Mouse (Mus musculus): ENCODE data around the gene Map3k9. TPM values are rescaled to one million over a fixed set of nuclear protein-coding genes. Genes with fewer than 3 reads are reported as not detected.

Map3k9 gene
- total and polyA plus RNA-seq, 2 experiments = 0.07 to 0.09 TPM

GRCm38 (mm10) chr12:81748021-81748576, 32.9 kb downstream of the Map3k9 start:
- no peaks in the 10 kb centered on the region for H3K27me3 ChIP-seq (ENCODE audit: control insufficient read depth, insufficient read depth, low read length)
- H3K4me1 ChIP-seq (ENCODE audit: control insufficient read depth, insufficient read depth, low read length) = no peaks in the 10 kb centered on the region; the same call in 1 of the 2 replicates
- no peak overlapping the region for H3K9ac ChIP-seq (ENCODE audit: low read depth, low read length)
- WGBS = 59% methylated on average over 4 of the region's 4 CpGs
- no peak overlapping the region for H3K4me3 ChIP-seq (ENCODE audit: insufficient read depth, low read depth, low read length)
- no peak for DNase-seq (ENCODE audit: extremely low read depth, low read depth, low spot score)
- H3K27ac ChIP-seq (replicated peaks; ENCODE audit: insufficient read depth, low read depth, low read length) = no peak overlapping the region
- no peaks in the 10 kb centered on the region for H3K36me3 ChIP-seq (ENCODE audit: control insufficient read depth, insufficient read depth, low read length)
- H3K79me2 ChIP-seq (ENCODE audit: control insufficient read depth, insufficient read depth, low read length) = no peaks in the 10 kb centered on the region
- TF ChIP-seq POLR2A (IDR thresholded peaks at IDR 0.05; ENCODE audit: extremely low read depth, insufficient read depth, low read length) = no peak
- no peak for TF ChIP-seq CTCF (IDR thresholded peaks at IDR 0.05; ENCODE audit: low read depth, low read length)

GRCm38 (mm10) chr12:81746400-81747024, 34.5 kb downstream of the Map3k9 start:
- H3K27ac ChIP-seq (replicated peaks; ENCODE audit: insufficient read depth, low read depth, low read length) = no peak overlapping the region
- H3K79me2 ChIP-seq (ENCODE audit: control insufficient read depth, insufficient read depth, low read length) = no peaks in the 10 kb centered on the region
- DNase-seq (ENCODE audit: extremely low read depth, low read depth, low spot score) = no peak
- H3K4me3 ChIP-seq (ENCODE audit: insufficient read depth, low read depth, low read length) = no peak overlapping the region
- no peaks in the 10 kb centered on the region for H3K27me3 ChIP-seq (ENCODE audit: control insufficient read depth, insufficient read depth, low read length)
- TF ChIP-seq POLR2A (IDR thresholded peaks at IDR 0.05; ENCODE audit: extremely low read depth, insufficient read depth, low read length) (no peak), CTCF (IDR thresholded peaks at IDR 0.05; ENCODE audit: low read depth, low read length) (no peak)
- H3K4me1 ChIP-seq (ENCODE audit: control insufficient read depth, insufficient read depth, low read length) = no peaks in the 10 kb centered on the region; the same call in 1 of the 2 replicates
- WGBS = 70% methylated on average over 9 of the region's 9 CpGs
- H3K36me3 ChIP-seq (ENCODE audit: control insufficient read depth, insufficient read depth, low read length) = no peaks in the 10 kb centered on the region
- H3K9ac ChIP-seq (ENCODE audit: low read depth, low read length) = no peak overlapping the region

GRCm38 (mm10) chr12:81735246-81736070, 45.5 kb downstream of the Map3k9 start:
- Histone ChIP-seq H3K27me3 (ENCODE audit: control insufficient read depth, insufficient read depth, low read length) (no peaks in the 10 kb centered on the region), H3K79me2 (ENCODE audit: control insufficient read depth, insufficient read depth, low read length) (no peaks in the 10 kb centered on the region), H3K9ac (ENCODE audit: low read depth, low read length) (no peak overlapping the region), H3K27ac (replicated peaks; ENCODE audit: insufficient read depth, low read depth, low read length) (no peak overlapping the region), H3K4me3 (ENCODE audit: insufficient read depth, low read depth, low read length) (no peak overlapping the region), H3K4me1 (ENCODE audit: control insufficient read depth, insufficient read depth, low read length) (no peaks in the 10 kb centered on the region), H3K36me3 (ENCODE audit: control insufficient read depth, insufficient read depth, low read length) (no peaks in the 10 kb centered on the region)
- DNase-seq (ENCODE audit: extremely low read depth, low read depth, low spot score) = no peak
- 80% methylated on average over 11 of the region's 11 CpGs for WGBS
- TF ChIP-seq POLR2A (IDR thresholded peaks at IDR 0.05; ENCODE audit: extremely low read depth, insufficient read depth, low read length) (no peak), CTCF (IDR thresholded peaks at IDR 0.05; ENCODE audit: low read depth, low read length) (no peak)

- no peaks in the 10 kb centered on the region for H3K4me1 ChIP-seq (ENCODE audit: control insufficient read depth, insufficient read depth, low read length)
- no peaks in the 10 kb centered on the region for H3K79me2 ChIP-seq (ENCODE audit: control insufficient read depth, insufficient read depth, low read length)
- no peak for DNase-seq (ENCODE audit: extremely low read depth, low read depth, low spot score)
- no peak overlapping the region for H3K27ac ChIP-seq (replicated peaks; ENCODE audit: insufficient read depth, low read depth, low read length)
- no peaks in the 10 kb centered on the region for H3K27me3 ChIP-seq (ENCODE audit: control insufficient read depth, insufficient read depth, low read length)
- no peaks in the 10 kb centered on the region for H3K36me3 ChIP-seq (ENCODE audit: control insufficient read depth, insufficient read depth, low read length)
- H3K9ac ChIP-seq (ENCODE audit: low read depth, low read length) = no peak overlapping the region
- H3K4me3 ChIP-seq (ENCODE audit: insufficient read depth, low read depth, low read length) = no peak overlapping the region
- WGBS = 83% methylated on average over 8 of the region's 8 CpGs
- TF ChIP-seq POLR2A (IDR thresholded peaks at IDR 0.05; ENCODE audit: extremely low read depth, insufficient read depth, low read length) (no peak), CTCF (IDR thresholded peaks at IDR 0.05; ENCODE audit: low read depth, low read length) (no peak)
Measured at GRCm38 (mm10) chr12:81726246-81726822, 54.6 kb downstream of the Map3k9 start.

GRCm38 (mm10) chr12:81724776-81725175, 56.2 kb downstream of the Map3k9 start:
- no peak overlapping the region for H3K9ac ChIP-seq (ENCODE audit: low read depth, low read length)
- TF ChIP-seq POLR2A (IDR thresholded peaks at IDR 0.05; ENCODE audit: extremely low read depth, insufficient read depth, low read length) (no peak), CTCF (IDR thresholded peaks at IDR 0.05; ENCODE audit: low read depth, low read length) (no peak)
- no peak overlapping the region for H3K4me3 ChIP-seq (ENCODE audit: insufficient read depth, low read depth, low read length)
- no peak overlapping the region for H3K27ac ChIP-seq (replicated peaks; ENCODE audit: insufficient read depth, low read depth, low read length)
- no peaks in the 10 kb centered on the region for H3K79me2 ChIP-seq (ENCODE audit: control insufficient read depth, insufficient read depth, low read length)
- WGBS = 87% methylated on average over 6 of the region's 6 CpGs
- no peaks in the 10 kb centered on the region for H3K36me3 ChIP-seq (ENCODE audit: control insufficient read depth, insufficient read depth, low read length)
- H3K4me1 ChIP-seq (ENCODE audit: control insufficient read depth, insufficient read depth, low read length) = no peaks in the 10 kb centered on the region
- DNase-seq (ENCODE audit: extremely low read depth, low read depth, low spot score) = no peak
- H3K27me3 ChIP-seq (ENCODE audit: control insufficient read depth, insufficient read depth, low read length) = no peaks in the 10 kb centered on the region
